Mouse (Mus musculus) layer of hippocampus, adult 8-10 months (tissue): Measurements from ENCODE around the gene Slc17a2. TPM values are rescaled to one million over a fixed set of nuclear protein-coding genes. Genes with fewer than 3 reads are reported as not detected.

Experiments
- DNase-seq, 2 experiments: peaks; one replicate each; pipeline ENCODE4 v3.0.0; 2022; ENCODE audit warnings: low spot score in 2 of 2
- total RNA-seq, 4 experiments: library from RNA; stranded (reverse); gene quantifications; 2 replicates each; pipeline ENCODE4 v1.2.4; 2022

Slc17a2 gene
- total RNA-seq, 4 experiments from 2014 or later: not detected

DNA sequence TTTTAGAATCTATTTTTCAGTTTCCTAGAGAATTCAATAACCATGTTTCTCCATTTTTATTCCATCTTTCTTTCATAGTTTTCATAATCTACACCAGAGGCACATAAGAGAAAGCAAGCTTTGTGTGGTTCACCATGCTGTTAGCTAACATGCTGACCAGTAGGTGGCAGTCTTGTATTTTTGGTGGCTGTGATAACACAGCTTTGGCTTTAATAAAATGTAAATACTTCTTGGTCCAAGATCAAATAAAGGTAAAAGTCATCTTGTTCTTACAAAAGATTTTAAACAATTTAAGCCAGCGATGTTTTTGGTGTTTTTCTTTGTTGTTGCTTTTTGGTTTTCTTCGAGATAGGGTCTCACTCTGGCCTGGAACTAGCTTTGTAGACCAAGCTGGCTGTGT is 14.3 kb upstream of the Slc17a2 start:
- DNase-seq: peak; percentile 16 to 36

DNA sequence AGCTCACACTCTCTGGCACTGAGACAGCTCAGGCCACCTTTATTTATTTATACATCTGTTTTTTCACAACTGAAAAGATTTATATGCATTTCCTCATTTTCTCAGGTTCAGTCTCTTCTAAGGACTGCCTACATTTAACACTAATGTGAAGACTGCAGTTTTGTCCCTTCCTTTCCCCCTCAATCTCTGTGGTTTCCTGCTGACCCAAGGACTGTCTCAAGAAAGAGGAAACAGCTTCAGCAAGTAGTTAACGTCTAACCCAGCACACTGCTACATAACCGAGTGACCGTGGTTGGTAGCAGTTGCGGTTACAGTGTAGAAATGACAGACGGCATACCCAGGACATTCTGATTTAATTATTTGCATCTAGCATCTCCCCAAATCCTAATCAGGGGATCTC is 7.4 kb upstream of the Slc17a2 start:
- no peak for DNase-seq

DNA sequence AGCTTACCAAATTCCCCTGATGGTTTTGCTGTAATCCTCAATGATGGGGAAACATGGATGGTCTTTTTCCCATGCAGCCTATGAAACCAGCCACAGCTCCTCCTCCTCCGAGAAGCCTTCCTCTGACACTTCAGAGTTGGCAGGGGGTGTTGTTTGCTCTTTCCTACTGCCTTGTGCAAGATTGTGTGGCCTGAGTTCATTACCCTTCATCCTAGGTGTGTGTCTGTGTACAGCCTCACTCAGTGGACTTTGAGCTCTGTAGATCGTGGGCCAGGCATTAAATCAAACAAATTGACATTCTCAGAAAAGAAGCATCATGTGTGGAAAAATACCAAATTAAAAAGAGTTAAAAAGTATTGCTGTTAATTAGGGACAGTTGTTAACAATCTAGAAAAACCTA is 2.3 kb upstream of the Slc17a2 start:
- DNase-seq: no peak

DNA sequence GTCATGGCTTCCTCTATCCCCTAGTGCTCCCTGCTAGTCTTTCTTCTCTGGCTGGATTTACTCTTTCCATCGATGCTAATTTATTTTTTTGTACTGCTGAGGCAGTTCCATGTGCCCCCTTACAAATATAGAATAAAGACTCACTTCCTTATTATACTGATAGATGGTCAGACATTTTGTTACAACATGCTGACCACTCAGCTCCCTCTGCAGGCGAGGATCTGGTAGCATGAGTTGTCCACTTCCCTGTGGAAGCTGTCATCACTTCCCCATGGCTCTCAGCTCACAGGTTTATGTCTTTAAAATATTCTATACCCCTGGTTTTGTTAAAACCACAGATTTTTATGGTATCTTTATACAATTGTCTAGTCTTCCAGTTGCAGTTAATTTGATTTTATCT is 9.4 kb downstream of the Slc17a2 start:
- no peak for DNase-seq

DNA sequence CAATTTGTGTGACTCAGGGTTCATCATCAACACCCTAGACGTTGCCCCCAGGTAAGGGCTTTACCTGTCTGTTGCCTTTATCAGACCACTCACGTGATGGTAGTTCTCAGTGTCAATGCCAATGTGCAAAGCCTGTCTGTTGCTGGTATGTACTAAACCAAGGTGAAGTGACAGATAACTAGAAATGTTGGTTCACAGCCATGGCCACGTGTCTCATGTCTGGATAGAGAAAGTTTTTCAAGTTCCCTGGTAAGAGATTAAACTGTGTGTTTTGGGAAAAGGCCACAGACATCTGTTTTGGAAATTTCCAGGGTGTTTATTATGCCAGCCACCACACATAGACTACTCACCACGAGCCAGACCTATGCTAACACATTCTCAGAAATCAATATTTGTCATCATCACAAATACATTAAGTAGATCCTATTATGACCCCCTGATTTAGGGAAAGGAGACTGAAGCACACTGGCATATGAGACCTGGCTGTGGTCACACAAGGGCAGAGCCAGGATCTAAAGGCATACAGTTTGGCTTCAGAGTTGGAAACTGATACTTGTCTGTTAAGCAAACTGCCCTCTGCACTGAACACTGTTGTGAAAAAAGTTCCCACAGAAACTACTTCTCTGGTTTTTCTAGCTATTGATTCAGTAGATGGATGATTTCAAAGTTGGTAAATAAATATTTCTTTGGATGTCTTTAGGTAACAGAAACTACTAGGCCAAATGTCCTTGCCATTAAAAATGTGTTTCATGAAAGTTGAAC is 13.6 kb downstream of the Slc17a2 start:
- DNase-seq: no peak

DNA sequence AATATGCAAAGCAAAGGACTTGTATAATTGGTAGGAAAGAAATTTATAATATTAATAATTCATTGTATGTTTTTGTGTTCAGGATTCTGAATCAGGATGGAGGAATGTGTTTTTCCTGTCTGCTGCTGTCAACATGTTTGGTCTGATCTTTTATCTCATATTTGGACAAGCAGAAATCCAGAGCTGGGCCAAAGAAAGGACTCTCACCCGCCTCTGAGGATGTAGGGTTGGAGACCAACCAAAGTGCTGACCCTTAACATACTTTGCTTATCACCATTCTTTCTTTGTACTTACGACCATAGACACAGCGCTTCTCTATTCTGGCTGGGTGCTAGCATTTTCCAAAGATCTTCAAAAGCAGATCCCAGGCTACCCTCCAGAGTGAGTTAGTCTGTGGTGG is 15.4 kb downstream of the Slc17a2 start:
- DNase-seq: no peak

DNA sequence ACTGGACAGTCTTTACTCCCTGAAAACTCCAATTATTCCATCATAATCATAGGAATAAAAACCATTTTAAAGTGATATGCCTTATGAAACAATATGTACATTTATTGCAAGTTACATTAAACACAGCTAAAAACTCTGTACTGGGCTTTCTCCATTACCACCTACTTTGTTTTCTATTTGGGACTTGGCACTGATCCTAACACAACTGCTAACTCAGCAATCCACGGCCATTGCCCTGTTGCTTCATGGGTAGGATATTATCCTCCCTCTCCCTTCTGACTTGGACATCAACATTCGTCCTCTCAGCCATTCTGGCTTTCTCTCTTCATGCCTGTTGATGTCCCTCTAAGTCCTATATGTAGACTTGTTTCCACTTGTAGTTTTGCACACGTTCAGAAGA is 19.8 kb downstream of the Slc17a2 start:
- no peak for DNase-seq

DNA sequence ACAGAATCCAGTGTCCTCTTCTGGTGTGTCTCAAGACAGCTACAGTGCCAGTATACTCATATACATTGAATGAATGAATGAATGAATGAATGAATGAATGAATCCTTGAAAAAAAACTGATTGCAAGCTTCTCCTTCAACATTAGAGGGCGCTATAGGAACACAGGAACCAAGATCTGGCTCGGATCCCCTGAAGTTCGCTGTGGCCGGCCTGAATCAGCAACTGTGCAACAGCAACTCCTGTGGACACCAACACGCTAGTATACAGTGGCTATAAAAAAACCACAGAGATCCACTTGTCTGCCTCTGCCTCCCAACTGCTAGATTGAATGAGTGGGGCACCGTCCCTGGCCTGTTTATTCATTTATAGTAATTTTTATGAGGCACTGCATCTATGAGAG is 26.3 kb downstream of the Slc17a2 start:
- no peak for DNase-seq

DNA sequence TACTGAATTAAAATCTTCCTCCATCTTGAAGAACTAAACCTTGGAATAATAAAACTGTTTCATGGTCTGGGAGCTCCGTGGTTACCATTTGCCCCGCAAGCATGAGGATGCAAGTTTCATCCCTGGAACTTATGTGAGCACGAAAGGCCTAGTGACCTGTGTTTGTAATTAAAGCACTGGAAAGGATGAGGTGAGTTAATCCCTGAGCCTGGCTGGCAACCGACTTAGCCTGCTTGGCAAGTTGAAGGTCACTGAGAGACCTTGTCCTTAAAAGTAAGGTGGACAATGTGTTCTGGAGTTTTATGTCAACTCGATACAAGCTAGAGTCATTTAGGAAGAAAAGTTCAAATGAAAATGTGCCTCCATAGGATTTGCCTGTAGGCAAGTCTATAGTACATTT is 28.0 kb downstream of the Slc17a2 start:
- no peak for DNase-seq

DNA sequence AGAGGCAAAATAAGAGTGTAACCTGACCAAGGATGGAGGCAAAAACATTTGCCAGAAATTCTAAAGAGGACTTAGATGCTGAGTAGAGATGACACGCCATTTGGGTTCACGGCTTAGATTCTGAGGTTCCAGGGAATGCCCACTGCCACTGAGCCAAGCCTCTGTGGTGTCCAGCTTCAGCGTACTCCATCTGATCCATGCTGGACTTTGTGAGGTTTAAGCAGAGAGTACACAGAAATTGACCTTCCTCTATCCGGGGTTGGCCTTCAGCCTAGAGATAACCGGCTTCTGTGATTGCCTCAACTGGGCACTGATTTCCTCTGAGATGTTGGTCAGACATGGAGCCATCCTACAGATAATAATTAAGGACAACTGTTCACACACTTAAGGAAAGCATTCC is 29.8 kb downstream of the Slc17a2 start:
- DNase-seq: no peak

DNA sequence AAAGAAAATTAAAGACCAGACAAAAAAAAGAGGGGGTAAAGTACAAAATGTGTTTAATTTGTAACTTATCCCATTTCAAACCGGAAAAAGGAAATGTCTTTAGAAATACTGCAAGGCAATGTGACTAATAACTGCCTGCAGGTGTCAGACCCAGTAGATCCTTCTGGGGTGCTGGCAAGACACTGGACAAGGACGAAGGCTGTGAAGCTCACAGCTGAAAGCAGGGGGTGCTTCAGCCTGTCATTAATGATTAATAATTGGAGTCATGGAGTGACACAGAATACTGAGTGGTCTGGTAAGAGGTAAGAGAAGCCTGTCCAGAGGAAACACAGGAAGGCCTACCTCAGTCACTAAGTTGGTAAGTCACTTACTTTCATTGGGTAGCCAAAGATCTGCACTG is 32.5 kb downstream of the Slc17a2 start, which contains the start of gene Slc17a3:
TSS of gene Slc17a3 (plus strand) at position 127 of the 400 bp plus-strand sequence.
- no peak for DNase-seq

DNA sequence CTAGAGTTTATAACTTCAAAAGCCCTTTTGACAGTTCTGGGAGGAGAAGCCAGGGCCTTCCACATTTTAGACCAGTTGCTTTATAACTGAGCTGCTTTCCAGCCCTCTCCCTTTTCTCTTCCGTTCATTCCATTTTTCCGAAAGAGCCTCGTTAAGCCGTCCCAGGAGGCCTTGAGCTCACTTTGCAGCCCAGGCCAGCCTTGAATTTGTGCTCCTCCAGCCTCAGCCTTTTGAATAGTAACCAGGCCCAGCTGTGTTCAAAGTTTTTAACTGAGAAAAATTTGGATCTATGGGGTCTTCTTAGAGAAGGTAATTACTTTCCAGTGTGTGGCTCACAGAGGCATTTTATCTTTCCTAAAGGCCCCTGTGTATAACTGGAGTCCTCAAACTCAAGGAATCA is 39.1 kb downstream of the Slc17a2 start:
- DNase-seq: no peak

DNA sequence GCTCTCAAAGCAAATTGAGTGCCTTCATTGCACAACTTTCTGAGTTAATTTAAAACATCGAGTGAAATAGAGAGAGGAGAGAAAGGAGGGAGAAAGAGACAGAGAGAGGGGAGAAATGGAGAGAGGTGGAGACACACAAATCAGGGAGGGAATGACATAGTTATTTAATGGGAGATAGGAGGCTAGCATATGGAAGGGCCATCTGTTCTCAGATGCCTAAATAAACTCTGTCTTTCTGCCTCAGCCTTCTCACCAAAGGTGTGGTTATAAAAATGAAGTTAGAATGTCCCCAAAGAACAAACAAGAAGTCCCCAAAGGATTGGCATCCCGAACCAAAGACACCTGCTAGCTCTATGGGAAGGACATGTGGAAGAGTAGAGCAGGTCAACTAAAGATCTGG is 42.5 kb downstream of the Slc17a2 start:
- DNase-seq: no peak

DNA sequence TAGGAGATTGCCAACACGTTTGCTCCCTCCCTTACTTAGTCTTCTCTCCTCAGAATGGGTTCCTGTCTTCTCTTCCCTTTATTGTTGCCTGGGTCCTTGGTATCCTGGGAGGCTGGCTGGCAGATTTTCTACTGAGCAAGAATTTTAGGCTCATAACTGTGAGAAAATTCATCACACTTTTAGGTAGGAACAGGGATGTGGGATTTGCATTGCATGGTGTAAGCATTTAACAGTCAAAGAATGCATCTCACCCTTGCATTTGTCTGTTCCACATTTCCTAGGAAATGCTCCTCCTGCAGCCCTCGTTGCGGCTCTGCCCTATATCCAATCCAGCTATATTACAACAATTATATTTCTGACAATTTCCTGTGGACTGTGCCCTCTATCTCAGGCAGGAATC is 49.6 kb downstream of the Slc17a2 start:
- DNase-seq: no peak

DNA sequence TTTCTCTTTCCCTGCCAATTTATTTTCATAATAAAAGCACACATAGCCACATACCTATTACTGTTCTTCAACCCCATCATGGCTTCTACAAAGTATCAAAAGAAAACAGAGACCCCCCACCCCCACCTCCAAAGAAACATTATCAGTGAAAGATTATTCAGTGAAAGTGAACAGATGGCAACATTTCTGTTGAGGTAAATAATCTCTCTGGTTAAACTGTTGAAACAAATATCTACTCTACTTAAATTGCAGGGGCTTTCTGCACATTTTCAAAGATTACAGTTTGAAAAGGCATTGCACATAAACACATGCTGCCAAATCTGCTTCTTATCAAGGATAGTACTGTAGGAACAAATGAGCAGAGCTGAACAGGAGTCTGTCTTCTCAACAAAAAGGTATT is 55.0 kb downstream of the Slc17a2 start:
- DNase-seq: no peak

DNA sequence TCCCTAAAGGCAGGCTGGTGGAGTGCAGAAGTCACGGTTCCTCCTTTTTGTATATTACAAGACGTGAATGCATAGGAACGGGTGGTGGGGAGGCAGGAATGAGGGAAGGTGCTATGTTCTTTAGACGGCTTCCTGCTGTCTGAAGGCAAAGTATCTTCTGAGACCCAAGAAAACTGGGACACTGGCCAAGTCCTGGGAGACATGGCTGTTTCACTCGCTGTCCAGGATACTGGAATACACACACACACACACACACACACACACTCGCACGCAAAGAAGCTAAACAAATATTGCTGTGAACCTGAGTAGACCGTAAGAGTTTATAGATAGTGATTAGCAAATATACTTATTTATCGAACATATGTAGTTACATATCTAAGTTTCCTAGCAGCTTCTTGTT is 57.9 kb downstream of the Slc17a2 start:
- DNase-seq: no peak

DNA sequence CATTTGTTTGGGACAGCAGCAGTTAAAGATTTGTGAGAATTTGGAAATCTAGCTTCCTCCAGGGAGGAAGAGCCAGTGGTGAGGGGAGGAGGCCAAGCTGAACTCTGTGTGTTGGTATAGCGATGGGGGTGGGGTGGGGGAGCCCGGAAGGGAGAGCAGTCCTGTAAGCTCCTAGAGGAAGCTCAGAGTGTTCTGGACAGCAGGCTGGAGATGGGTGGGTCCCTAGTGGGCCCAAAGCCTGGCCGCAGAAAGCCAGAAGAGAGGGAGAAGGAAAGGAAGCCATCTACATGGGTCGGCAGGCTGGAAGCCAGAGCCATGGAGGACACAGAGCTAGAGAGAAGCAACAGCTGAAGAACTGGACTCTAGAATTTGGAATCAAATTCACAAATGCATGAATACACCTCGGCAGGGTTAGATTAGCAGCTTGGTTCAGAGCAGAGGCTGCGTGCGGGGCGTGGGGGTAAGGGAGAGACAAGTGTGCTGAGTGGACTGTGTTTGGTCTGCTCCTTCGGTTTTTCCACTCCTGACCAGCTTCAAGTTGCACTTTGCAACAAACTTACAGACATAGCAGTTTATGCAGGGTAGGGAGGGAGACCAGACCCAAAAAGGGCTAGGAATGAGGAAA is 59.4 kb downstream of the Slc17a2 start:
- DNase-seq: no peak

DNA sequence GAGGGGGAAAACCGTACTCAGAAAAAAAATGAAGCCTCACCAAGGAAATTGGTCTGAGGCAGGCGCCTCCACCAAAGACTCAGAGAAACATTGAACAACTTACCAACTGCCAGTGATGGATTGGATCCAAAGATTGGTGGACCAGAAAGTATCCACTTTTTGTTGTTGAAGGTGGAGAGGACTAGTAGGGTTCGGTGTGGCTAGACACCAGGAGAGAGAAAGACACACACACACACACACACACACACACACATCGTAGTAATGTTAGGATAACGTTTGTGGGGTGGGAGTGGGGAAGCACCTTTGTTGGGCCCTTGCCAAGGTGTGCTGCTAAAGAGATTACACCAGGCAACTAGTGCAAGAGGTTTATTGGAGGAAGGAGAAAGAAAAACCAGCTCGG is 60.2 kb downstream of the Slc17a2 start:
- no peak for DNase-seq

DNA sequence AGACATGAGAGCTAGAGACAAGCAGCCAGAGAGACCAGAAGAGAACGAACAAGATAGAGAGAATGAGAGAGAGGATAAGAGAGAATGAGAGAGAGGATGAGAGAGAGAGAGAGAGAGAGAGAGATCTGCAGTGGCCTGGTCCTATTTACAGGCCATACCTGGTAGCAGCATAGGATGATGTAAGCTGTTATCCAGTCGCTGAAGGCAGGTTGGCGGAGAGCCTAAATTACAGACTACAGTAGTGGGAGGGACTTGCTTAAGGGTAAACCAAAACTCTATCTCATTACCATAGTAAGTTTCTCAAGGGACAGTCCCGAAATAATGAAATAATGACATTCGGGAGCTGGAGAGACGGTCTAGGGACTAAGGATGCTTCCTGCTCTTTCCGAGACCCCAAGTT is 60.6 kb downstream of the Slc17a2 start, which contains the start of gene Slc17a1:
TSS of gene Slc17a1 (plus strand) at position 346 of the 400 bp plus-strand sequence.
- no peak for DNase-seq

DNA sequence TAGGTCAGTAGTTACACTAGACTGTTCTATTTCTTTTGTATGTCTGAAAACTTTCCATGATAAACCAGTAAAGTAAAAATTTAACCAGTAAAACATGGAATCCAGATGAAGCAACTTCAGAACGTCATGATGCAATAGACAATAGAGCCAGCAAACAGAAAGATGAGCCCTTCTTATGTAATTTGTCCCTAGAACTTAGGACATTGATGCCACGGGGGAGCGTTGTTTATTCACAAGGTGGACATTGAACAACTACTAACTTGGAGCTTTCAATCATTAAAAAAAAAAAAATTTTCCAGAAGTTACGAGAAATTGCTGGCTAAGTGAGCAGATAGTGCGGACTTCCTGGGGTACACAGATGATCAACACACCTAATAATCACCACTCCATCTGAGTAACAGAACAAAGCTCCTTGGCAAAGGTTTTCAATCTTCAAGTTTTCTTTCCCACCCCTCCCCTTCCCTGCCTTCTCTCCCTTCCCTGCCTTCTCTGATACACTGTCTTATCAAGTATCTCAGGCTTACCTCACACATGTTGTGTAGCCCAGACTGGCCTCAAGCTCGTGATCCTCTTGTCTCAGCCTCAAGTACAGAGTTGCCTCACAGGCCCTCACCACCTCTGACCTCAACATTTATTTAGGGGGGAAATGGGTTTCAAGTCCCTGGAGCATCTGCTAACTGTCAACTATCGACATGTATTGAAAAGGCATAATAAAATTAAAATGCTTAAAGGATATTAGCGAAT is 62.2 kb downstream of the Slc17a2 start:
- no peak for DNase-seq

DNA sequence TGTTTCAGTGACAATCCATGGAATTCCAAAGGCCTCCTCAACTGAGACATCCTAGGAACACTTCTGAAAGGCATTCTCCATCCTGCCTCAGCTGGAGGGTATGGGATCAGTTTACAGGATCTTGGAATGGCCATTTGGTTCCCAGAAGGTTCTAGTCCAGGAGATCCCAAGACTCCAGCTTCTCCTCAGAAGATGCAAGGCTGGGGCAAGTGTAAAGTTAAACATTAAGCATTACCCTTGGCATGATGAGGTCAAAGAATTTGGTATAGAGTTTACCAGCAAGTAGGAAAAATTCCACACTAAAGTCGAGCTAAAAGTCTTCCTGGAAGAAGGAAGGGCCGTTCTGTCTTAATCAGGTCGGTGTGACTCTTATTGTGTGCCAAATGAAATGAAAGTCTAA is 63.2 kb downstream of the Slc17a2 start:
- no peak for DNase-seq

DNA sequence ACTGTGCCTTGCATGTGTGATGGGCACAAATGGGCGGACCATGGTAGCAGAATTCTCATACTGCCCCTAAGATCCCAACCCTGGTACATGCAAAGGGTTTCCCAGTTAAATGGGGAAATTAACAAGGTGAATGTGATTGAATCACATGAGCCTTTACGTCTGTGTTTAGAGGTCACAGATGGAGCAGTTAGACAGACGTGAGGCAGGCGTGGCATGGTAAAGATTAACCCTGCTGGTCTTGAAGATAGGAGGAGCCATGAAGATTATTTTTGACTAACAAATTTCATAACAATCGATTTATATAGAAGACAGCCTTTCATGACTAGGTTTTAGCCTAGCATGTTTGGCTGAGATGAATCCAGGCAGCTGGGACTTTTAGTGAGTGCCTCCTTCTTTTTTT is 66.3 kb downstream of the Slc17a2 start:
- no peak for DNase-seq
